Mouse (Mus musculus): ENCODE results near the gene Hip1. TPM values are rescaled to one million over a fixed set of nuclear protein-coding genes. Genes with fewer than 3 reads are reported as not detected.

The Hip1 gene
- total RNA-seq, 2 experiments from 2014 or later = 41.2 to 41.4 TPM

- no peak overlapping the region for H3K4me3 ChIP-seq
- no peak for DNase-seq (ENCODE audit: low spot score in 2 of 2)
- no peak overlapping the region for H3K27ac ChIP-seq
- TF ChIP-seq CTCF (conservative IDR thresholded peaks at IDR 0.05) = no peak
Measured at GRCm38 (mm10) chr5:135445755-135446154, 99.2 kb downstream of the Hip1 start.

GRCm38 (mm10) chr5:135442430-135442829 is 102.5 kb downstream of the Hip1 start:
- Histone ChIP-seq H3K4me3 (no peak overlapping the region), H3K27ac (no peak overlapping the region)
- DNase-seq (ENCODE audit: low spot score in 2 of 2) = no peak
- TF ChIP-seq CTCF (conservative IDR thresholded peaks at IDR 0.05) = no peak

DNA sequence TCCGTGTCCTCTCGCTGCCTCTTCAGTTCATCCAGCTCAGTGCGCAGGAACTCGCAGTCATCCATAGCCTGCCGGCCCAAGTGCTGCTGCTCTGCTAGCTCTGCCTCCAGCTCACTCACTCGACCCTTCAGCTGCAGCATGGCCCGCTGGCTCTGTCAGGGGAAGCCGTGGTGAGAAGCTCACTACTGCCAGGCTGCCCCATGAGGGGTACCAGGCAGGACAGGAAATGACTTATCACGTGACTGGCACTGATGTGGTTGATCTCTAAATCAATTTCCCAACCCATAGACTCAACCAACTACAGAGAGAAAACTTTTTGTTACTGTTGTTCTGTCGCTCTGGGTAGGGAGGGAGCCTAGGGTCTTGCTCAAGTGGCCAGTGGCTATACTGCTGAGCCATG is 109.9 kb downstream of the Hip1 start:
- Histone ChIP-seq H3K4me3 (no peak overlapping the region), H3K27ac (no peak overlapping the region)
- DNase-seq (ENCODE audit: low spot score in 2 of 2) = no peak
- no peak for TF ChIP-seq CTCF (conservative IDR thresholded peaks at IDR 0.05)

DNA sequence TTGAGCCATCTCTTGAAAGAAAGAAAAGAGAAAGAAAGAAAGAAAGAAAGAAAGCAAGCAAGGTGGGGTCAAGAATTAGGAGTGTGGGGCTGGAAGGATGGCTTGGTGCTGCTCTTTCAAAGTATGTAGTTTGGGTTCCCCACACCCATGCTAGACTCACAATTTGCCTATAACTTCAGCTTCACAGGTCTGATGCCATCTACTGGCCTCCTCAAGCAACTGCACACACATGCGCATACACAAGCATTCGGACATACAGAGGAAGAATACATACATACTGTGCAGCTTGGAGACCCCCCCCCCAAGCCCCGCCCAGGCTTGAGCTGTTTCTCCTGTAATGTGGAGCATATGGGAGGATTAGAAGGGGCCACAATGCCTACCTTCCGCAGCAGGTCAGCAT is 111.1 kb downstream of the Hip1 start:
- H3K27ac ChIP-seq = no peak overlapping the region
- peak; percentile 34 for TF ChIP-seq CTCF (conservative IDR thresholded peaks at IDR 0.05)
- no peak for DNase-seq (ENCODE audit: low spot score in 2 of 2)
- no peak overlapping the region for H3K4me3 ChIP-seq

DNA sequence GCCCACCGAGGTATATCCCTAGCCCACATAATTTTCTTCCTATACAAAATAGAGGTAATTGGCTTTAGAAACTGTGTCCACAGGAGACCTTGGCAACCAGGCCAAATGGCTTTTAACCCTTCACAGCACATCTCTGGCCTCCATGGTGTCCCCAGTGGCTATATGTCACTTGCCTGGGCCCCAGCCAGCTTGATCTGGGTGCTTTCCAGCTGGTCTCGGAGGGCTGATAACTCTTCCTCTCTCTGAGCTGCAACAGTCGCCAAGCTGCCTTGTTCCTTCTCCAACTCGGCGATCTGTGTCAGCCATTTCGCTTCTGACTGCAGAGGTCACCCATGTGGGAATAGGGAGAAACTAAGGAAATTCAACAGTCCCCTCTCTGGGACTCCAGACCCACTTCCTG is 113.8 kb downstream of the Hip1 start:
- Histone ChIP-seq H3K27ac (no peak overlapping the region), H3K4me3 (no peak overlapping the region)
- TF ChIP-seq CTCF (conservative IDR thresholded peaks at IDR 0.05) = no peak
- no peak for DNase-seq (ENCODE audit: low spot score in 2 of 2)

GRCm38 (mm10) chr5:135428786-135429185 is 116.1 kb downstream of the Hip1 start:
- TF ChIP-seq CTCF (conservative IDR thresholded peaks at IDR 0.05) = peak; percentile 78
- Histone ChIP-seq H3K4me3 (no peak overlapping the region), H3K27ac (no peak overlapping the region)
- no peak for DNase-seq (ENCODE audit: low spot score in 2 of 2)

- no peak for DNase-seq (ENCODE audit: low spot score in 2 of 2)
Measured at GRCm38 (mm10) chr5:135410266-135410665, 134.7 kb downstream of the Hip1 start.

GRCm38 (mm10) chr5:135408114-135408513 is 136.8 kb downstream of the Hip1 start:
- Histone ChIP-seq H3K27ac (no peak overlapping the region), H3K4me3 (no peak overlapping the region)
- DNase-seq (ENCODE audit: low spot score in 2 of 2) = no peak
- TF ChIP-seq CTCF (conservative IDR thresholded peaks at IDR 0.05) = no peak

More at GRCm38 (mm10) chr5:135410266-135410665, 134.7 kb downstream of the Hip1 start:
- H3K27ac ChIP-seq = no peak overlapping the region
- TF ChIP-seq CTCF (conservative IDR thresholded peaks at IDR 0.05) = no peak
- no peak overlapping the region for H3K4me3 ChIP-seq

- DNase-seq (ENCODE audit: low spot score in 2 of 2) = no peak
- H3K27ac ChIP-seq = no peak overlapping the region
- no peak for TF ChIP-seq CTCF (conservative IDR thresholded peaks at IDR 0.05)
- no peak overlapping the region for H3K4me3 ChIP-seq
Measured at GRCm38 (mm10) chr5:135405437-135405836, 139.5 kb downstream of the Hip1 start.

- DNase-seq (ENCODE audit: low spot score in 2 of 2) = peak; percentile 61 to 79
- Histone ChIP-seq H3K27ac (no peak overlapping the region), H3K4me3 (peak overlapping the region; percentile 39)
- no peak for TF ChIP-seq CTCF (conservative IDR thresholded peaks at IDR 0.05)
Measured at GRCm38 (mm10) chr5:135404623-135405022, 140.3 kb downstream of the Hip1 start.

DNA sequence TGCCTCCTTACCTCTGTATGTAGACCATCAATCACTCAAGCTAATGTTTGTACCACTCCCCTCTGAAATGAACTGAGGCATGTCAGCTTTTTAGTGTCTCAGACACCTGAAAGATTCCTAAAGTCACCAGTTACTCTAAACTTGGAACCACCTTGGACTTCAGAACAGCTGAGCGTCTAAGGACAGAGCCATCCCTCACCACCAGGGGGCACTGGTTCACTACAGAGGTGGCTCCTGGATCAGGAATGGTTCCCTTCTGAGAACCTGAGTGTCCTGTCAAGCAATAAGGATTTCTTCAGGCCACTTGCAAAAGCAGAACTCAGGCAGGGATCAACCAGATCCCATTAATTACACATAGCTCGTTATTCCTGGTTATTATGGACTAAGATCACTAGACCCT is 144.7 kb downstream of the Hip1 start:
- Histone ChIP-seq H3K4me3 (no peak overlapping the region), H3K27ac (no peak overlapping the region)
- DNase-seq (ENCODE audit: low spot score in 2 of 2) = peak; percentile 62 to 88
- TF ChIP-seq CTCF (conservative IDR thresholded peaks at IDR 0.05) = peak; percentile 99

DNA sequence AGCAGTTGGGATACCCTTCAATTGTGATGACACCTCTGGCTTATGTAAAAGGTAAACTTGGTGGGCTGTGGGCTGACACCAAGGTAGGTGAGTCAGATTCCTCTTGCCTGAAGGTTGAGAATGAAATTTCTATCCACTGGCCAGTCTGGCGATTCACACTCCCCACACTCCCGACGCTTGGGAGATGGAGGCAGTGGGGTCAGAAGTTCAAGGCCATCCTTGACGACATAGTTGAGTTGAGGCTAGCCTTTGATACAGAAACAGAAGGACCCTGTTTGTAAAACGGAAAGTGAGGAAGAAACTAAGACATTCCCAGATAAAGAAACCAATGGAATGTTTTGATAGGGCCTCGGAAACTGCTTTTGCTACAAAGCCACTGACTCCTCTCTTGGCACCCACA is 145.5 kb downstream of the Hip1 start:
- DNase-seq (ENCODE audit: low spot score in 2 of 2) = no peak
- no peak overlapping the region for H3K27ac ChIP-seq
- H3K4me3 ChIP-seq = no peak overlapping the region
- TF ChIP-seq CTCF (conservative IDR thresholded peaks at IDR 0.05) = no peak

DNA sequence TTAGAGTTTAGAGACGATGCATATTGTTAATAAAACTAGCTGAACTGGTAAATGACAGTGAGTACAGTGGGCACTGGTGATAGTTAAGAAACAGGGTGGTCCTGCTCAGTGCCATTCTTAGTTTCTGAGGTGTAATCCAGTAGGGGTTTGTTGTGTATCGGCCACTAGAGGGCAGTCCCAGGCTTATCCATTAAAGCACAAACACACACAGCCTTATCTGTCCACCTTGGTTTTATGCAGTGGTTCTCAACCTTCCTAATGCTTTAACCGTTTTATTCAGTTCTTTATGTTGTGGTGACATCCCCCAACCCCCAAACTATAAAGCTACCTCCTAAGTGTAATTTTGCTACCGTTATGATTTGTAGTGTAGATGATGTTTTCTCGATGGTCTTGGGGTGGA is 149.1 kb downstream of the Hip1 start:
- TF ChIP-seq CTCF (conservative IDR thresholded peaks at IDR 0.05) = peak; percentile 85
- peak; percentile 26 for DNase-seq (ENCODE audit: low spot score in 2 of 2)
- H3K4me3 ChIP-seq = no peak overlapping the region
- H3K27ac ChIP-seq = no peak overlapping the region

DNA sequence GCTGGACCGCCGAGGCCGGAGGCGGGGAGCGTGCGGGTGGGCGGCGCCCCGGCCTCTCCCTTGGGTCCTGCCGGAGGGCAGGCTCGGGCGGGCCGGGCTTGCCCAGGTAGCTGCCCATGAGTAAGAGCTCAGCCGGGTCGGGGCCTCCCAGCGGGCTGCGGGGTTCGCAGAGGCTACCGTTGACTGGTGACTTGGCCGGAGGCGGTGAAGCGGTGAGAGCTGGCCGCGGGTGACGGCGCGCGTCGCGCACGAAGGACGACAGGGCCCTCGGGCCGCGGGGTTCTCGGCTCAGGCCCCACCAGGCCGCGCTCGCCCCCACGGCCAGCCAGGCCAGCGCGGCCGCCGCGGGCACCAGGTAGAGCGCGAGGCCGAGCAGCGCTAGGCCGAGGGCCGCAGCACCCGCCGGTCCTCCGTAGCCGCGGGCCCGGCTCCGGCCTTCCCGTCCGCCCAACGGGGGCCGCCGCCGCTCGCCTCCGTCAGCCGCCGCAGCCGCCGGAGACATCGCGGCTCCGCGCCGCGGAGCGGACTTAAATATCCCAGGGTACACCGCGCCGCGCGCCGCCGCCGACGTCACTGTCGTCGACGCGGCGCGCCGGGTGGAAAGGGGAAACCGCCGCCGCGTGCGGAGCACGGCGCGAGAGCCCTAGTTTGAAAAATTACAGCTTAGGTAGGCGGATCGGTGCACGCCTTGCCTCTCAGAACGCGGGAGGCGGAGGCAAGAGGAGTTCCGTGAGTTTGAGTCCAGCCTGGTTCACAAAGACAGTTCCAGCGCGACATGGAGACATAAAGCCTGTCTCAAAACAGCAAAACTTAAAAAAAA is 150.7 kb downstream of the Hip1 start, which contains the start of gene Pom121:
Pom121 (minus strand) TSS at position 543 of the 820 bp plus-strand sequence.
- H3K4me3 ChIP-seq = peak within 1 kb of the TSS; percentile 92
- TF ChIP-seq CTCF (conservative IDR thresholded peaks at IDR 0.05) = no peak
- peak within 1 kb of the TSS; percentile 84 for H3K27ac ChIP-seq
- DNase-seq (ENCODE audit: low spot score in 2 of 2) = peak; percentile 74 to 78
